Mouse (Mus musculus): ENCODE data around the gene Baiap2l2.

- TF ChIP-seq CTCF (IDR thresholded peaks at IDR 0.05; ENCODE audit: extremely low read depth, insufficient read depth, low read length) (no peak), POLR2A (IDR thresholded peaks at IDR 0.05; ENCODE audit: extremely low read depth, insufficient read depth, low read length) (no peak)
Observed at GRCm38 (mm10) chr15:79216191-79216590, 69.1 kb downstream of the Baiap2l2 start.
